Comparison of ENCODE assay signal across 14 mouse cellular contexts in genomic region chr15:99372761-99373160, GRCm38 (mm10).
"Had no signal": no experiment of that assay in that cellular context is flagged by ENCODE, and none has a peak within 500 bp of the region (broad histone marks: within the 10 kb centered on the region; RNA-seq: fewer than 3 reads in every experiment).

No protein-coding gene starts in this region.

- DNase-seq: kidney, postnatal 25 days; lung, embryonic 14.5 days; lung, postnatal 10 days; lung, postnatal 4 days; midbrain, embryonic 14.5 days; thymus, adult 18-20 months; thymus, postnatal 14 days had no signal

- H3K4me2 ChIP-seq: kidney, embryonic 15.5 days; limb, embryonic 15.5 days; liver, embryonic 12.5 days; lung, embryonic 14.5 days; neural tube, embryonic 15.5 days had no signal

- ATAC-seq: liver, embryonic 12.5 days had no signal

- H3K9ac ChIP-seq: kidney, embryonic 15.5 days; limb, embryonic 15.5 days; liver, embryonic 12.5 days; lung, embryonic 14.5 days; neural tube, embryonic 15.5 days had no signal

- H3K9me3 ChIP-seq: kidney, embryonic 15.5 days; limb, embryonic 15.5 days; liver, embryonic 12.5 days; midbrain, embryonic 10.5 days; neural tube, embryonic 15.5 days had no signal

- H3K27me3 ChIP-seq: kidney, embryonic 15.5 days; limb, embryonic 15.5 days had no signal

- H3K36me3 ChIP-seq: kidney, embryonic 15.5 days; limb, embryonic 15.5 days; liver, embryonic 12.5 days; midbrain, embryonic 10.5 days; neural tube, embryonic 15.5 days had no signal

- H3K27ac ChIP-seq: kidney, embryonic 15.5 days; left cerebral cortex, adult 2 months; limb, embryonic 15.5 days; liver, embryonic 12.5 days; midbrain, embryonic 10.5 days; neural tube, embryonic 15.5 days had no signal

- H3K4me3 ChIP-seq: kidney, embryonic 15.5 days; left cerebral cortex, adult 2 months; limb, embryonic 15.5 days; liver, embryonic 12.5 days; midbrain, embryonic 10.5 days; myocyte; neural tube, embryonic 15.5 days had no signal
